In genomic region chr1:171223168-171223567, GRCm38 (mm10) we compare ENCODE assay signal across 8 mouse cellular contexts. TPM values are rescaled to one million over a fixed set of nuclear protein-coding genes. Genes with fewer than 3 reads are reported as not detected.
A peak's percentile ranks its signal among the peaks of the same experiment; 100 is the strongest.
DNase-seq lines count a peak whose midpoint lies in the region; ATAC-seq and TF ChIP-seq lines count a peak whose summit lies in the region.

No protein-coding gene starts in this region.

- no peak for ATAC-seq in hindbrain, embryonic 15.5 days (ENCODE audit: low FRiP score, low read depth)
- no peak for ATAC-seq in midbrain, embryonic 16.5 days

- no peak for DNase-seq in layer of hippocampus, adult 2 months (ENCODE audit: low spot score in 2 of 2)
- no peak for DNase-seq in layer of hippocampus, postnatal 36 days
- no peak for DNase-seq in frontal cortex, postnatal 36 days (ENCODE audit: low spot score in 2 of 2)
- DNase-seq in layer of hippocampus, adult 9-11 months: no peak
- no peak for DNase-seq in cerebellum, postnatal 14 days

- 88% methylated on average over 6 of the region's 6 CpGs for WGBS in hindbrain, embryonic 15.5 days
- 89% methylated on average over 6 of the region's 6 CpGs for WGBS in midbrain, embryonic 16.5 days

- no peak overlapping the region for H3K9ac ChIP-seq in hindbrain, embryonic 15.5 days
- no peak overlapping the region for H3K9ac ChIP-seq in midbrain, embryonic 16.5 days (ENCODE audit: low read depth, low read length)

- H3K36me3 ChIP-seq in hindbrain, embryonic 15.5 days: peaks cover 15% of the 10 kb centered on the region
- peaks cover 9% of the 10 kb centered on the region for H3K36me3 ChIP-seq in midbrain, embryonic 16.5 days (ENCODE audit: control insufficient read depth, insufficient read depth, low read length)

- H3K4me1 ChIP-seq in bone marrow macrophage, adult 2 months (ENCODE audit: control insufficient read depth, insufficient read depth, low read length): peaks cover 47% of the 10 kb centered on the region
- H3K4me1 ChIP-seq in hindbrain, embryonic 15.5 days (replicated peaks): peaks cover 20% of the 10 kb centered on the region
- peaks cover 10% of the 10 kb centered on the region for H3K4me1 ChIP-seq in midbrain, embryonic 16.5 days (ENCODE audit: control insufficient read depth, insufficient read depth, low read length)

- no peak for TF ChIP-seq POLR2A in bone marrow macrophage, adult 2 months (IDR thresholded peaks at IDR 0.05; ENCODE audit: borderline replicate concordance, low read depth, low read length)

- H3K27me3 ChIP-seq in hindbrain, embryonic 15.5 days: no peaks in the 10 kb centered on the region
- no peaks in the 10 kb centered on the region for H3K27me3 ChIP-seq in midbrain, embryonic 16.5 days (ENCODE audit: control insufficient read depth, insufficient read depth, low read depth, low read length)

- no peaks in the 10 kb centered on the region for H3K9me3 ChIP-seq in hindbrain, embryonic 15.5 days
- no peaks in the 10 kb centered on the region for H3K9me3 ChIP-seq in midbrain, embryonic 16.5 days (replicated peaks; ENCODE audit: control insufficient read depth, low read length, poor library complexity, severe bottlenecking)

- no peak overlapping the region for H3K4me3 ChIP-seq in layer of hippocampus, adult 2 months
- H3K4me3 ChIP-seq in bone marrow macrophage, adult 2 months (ENCODE audit: insufficient read depth, low read length): peak overlapping the region; percentile 33; the same call in 1 of the 2 replicates
- H3K4me3 ChIP-seq in hindbrain, embryonic 15.5 days: peak overlapping the region; percentile 52
- H3K4me3 ChIP-seq in midbrain, embryonic 16.5 days (ENCODE audit: low read depth, low read length): no peak overlapping the region

- H3K4me2 ChIP-seq in hindbrain, embryonic 15.5 days: peak overlapping the region; percentile 78
- peak overlapping the region; percentile 48 for H3K4me2 ChIP-seq in midbrain, embryonic 16.5 days (ENCODE audit: low read length)

- peak overlapping the region; percentile 90; the same call in 1 of the 2 replicates for H3K27ac ChIP-seq in layer of hippocampus, adult 2 months
- peak overlapping the region; percentile 27 for H3K27ac ChIP-seq in bone marrow macrophage, adult 2 months (ENCODE audit: insufficient read depth, low read depth, low read length)
- peak overlapping the region; percentile 82 for H3K27ac ChIP-seq in hindbrain, embryonic 15.5 days (replicated peaks)
- peak overlapping the region; percentile 65 for H3K27ac ChIP-seq in midbrain, embryonic 16.5 days (ENCODE audit: low read length)

- no peak for TF ChIP-seq CTCF in layer of hippocampus, adult 2 months (conservative IDR thresholded peaks at IDR 0.05)
- no peak for TF ChIP-seq CTCF in bone marrow macrophage, adult 2 months (IDR thresholded peaks at IDR 0.05; ENCODE audit: low read depth, low read length)

RNA-seq across cellular contexts. Expression of gene Tomm40l, which starts 0.9 kb away (rescaled TPM):
- total RNA-seq in layer of hippocampus, adult 2 months (2021): 10 to 100 TPM; 70.8 to 76.7 TPM
- 10 to 100 TPM; 72.4 to 80.2 TPM for total RNA-seq in layer of hippocampus, postnatal 36 days (2021)
- polyA plus RNA-seq in bone marrow macrophage, adult 2 months (2012; ENCODE audit: insufficient read depth, insufficient read length, missing spikeins): 25.8 and 27.3 TPM in 2 replicates
- 55.0 and 55.4 TPM in 2 replicates for polyA plus RNA-seq in hindbrain, embryonic 15.5 days (2015; fragmentation: Nextera tagmentation; extraction: Ambion mirVana)
- polyA plus RNA-seq in midbrain, embryonic 16.5 days (2015; fragmentation: Nextera tagmentation; extraction: Ambion mirVana): 46.8 and 58.3 TPM in 2 replicates

RNA-seq across cellular contexts. Expression of gene Apoa2, which starts 1.7 kb away (rescaled TPM):
- total RNA-seq in layer of hippocampus, adult 2 months (2021): 1 to 10 TPM; 1.2 to 1.9 TPM
- 1 to 10 TPM in 1 of 2 experiments, not detected in 1; 1.2 TPM for total RNA-seq in layer of hippocampus, postnatal 36 days (2021)
- not detected in 2 replicates for polyA plus RNA-seq in bone marrow macrophage, adult 2 months (2012; ENCODE audit: insufficient read depth, insufficient read length, missing spikeins)
- polyA plus RNA-seq in hindbrain, embryonic 15.5 days (2015; fragmentation: Nextera tagmentation; extraction: Ambion mirVana): 6.0 and 6.3 TPM in 2 replicates
- 2.1 and 3.1 TPM in 2 replicates for polyA plus RNA-seq in midbrain, embryonic 16.5 days (2015; fragmentation: Nextera tagmentation; extraction: Ambion mirVana)

RNA-seq across cellular contexts. Expression of gene Nr1i3, which starts 9.4 kb away (rescaled TPM):
- under 1 TPM in 1 of 2 experiments, not detected in 1; 0.15 TPM for total RNA-seq in layer of hippocampus, adult 2 months (2021)
- under 1 TPM; 0.20 to 0.25 TPM for total RNA-seq in layer of hippocampus, postnatal 36 days (2021)
- polyA plus RNA-seq in bone marrow macrophage, adult 2 months (2012; ENCODE audit: insufficient read depth, insufficient read length, missing spikeins): not detected in 2 replicates
- 0.39 and 0.49 TPM in 2 replicates for polyA plus RNA-seq in hindbrain, embryonic 15.5 days (2015; fragmentation: Nextera tagmentation; extraction: Ambion mirVana)
- polyA plus RNA-seq in midbrain, embryonic 16.5 days (2015; fragmentation: Nextera tagmentation; extraction: Ambion mirVana): 0.38 and 0.47 TPM in 2 replicates

RNA-seq across cellular contexts. Expression of gene Fcer1g, which starts 11.0 kb away (rescaled TPM):
- total RNA-seq in layer of hippocampus, adult 2 months (2021): 10 to 100 TPM; 14.9 to 17.2 TPM
- 10 to 100 TPM; 13.5 to 15.2 TPM for total RNA-seq in layer of hippocampus, postnatal 36 days (2021)
- 3,398 and 3,733 TPM in 2 replicates for polyA plus RNA-seq in bone marrow macrophage, adult 2 months (2012; ENCODE audit: insufficient read depth, insufficient read length, missing spikeins)
- 24.9 and 30.7 TPM in 2 replicates for polyA plus RNA-seq in hindbrain, embryonic 15.5 days (2015; fragmentation: Nextera tagmentation; extraction: Ambion mirVana)
- polyA plus RNA-seq in midbrain, embryonic 16.5 days (2015; fragmentation: Nextera tagmentation; extraction: Ambion mirVana): 15.9 and 19.3 TPM in 2 replicates

RNA-seq across cellular contexts. Expression of gene Adamts4, which starts 27.1 kb away (rescaled TPM):
- total RNA-seq in layer of hippocampus, adult 2 months (2021): 10 to 100 TPM in 1 of 2 experiments, 1 to 10 TPM in 1; 9.6 to 10.9 TPM
- total RNA-seq in layer of hippocampus, postnatal 36 days (2021): 10 to 100 TPM; 15.1 to 15.5 TPM
- 0.21 TPM in 1 of 2 replicates, not detected in the other for polyA plus RNA-seq in bone marrow macrophage, adult 2 months (2012; ENCODE audit: insufficient read depth, insufficient read length, missing spikeins)
- 5.6 and 6.2 TPM in 2 replicates for polyA plus RNA-seq in hindbrain, embryonic 15.5 days (2015; fragmentation: Nextera tagmentation; extraction: Ambion mirVana)
- polyA plus RNA-seq in midbrain, embryonic 16.5 days (2015; fragmentation: Nextera tagmentation; extraction: Ambion mirVana): 8.7 and 9.1 TPM in 2 replicates

Comparison
In these comparisons a context has a peak if more than half of its experiments do, and no peak if none do; other contexts are left out.
1. H3K27ac ChIP-seq: peak in every context shown above with its lines; median percentile 90 in layer of hippocampus, adult 2 months; 82 in hindbrain, embryonic 15.5 days; 65 in midbrain, embryonic 16.5 days; 27 in bone marrow macrophage, adult 2 months.
2. H3K4me3 ChIP-seq: peak in bone marrow macrophage, adult 2 months (single experiment) and hindbrain, embryonic 15.5 days (single experiment); none in layer of hippocampus, adult 2 months (single experiment) and midbrain, embryonic 16.5 days (single experiment).